Mouse (Mus musculus): ENCODE results near the gene Osbpl11. TPM values are rescaled to one million over a fixed set of nuclear protein-coding genes. Genes with fewer than 3 reads are reported as not detected.

Osbpl11 gene
- polyA plus RNA-seq, 1 experiment from 2014 or later: 9.5 TPM

- peaks cover 11% of the 10 kb centered on the region; the same call in 1 of the 2 replicates for H3K4me1 ChIP-seq (ENCODE audit: control insufficient read depth, insufficient read depth, low read length)
- H3K4me3 ChIP-seq (replicated peaks; ENCODE audit: low read length): no peak overlapping the region
- no peak overlapping the region; the same call in 1 of the 2 replicates for H3K27ac ChIP-seq (ENCODE audit: low read length)
- no peak overlapping the region for H3K9ac ChIP-seq (ENCODE audit: low read length)
- H3K36me3 ChIP-seq (ENCODE audit: control insufficient read depth, insufficient read depth, low read length): 0 out of 2 replicates have a peak, but pooled peaks cover 1% of the 10 kb centered on the region
- H3K27me3 ChIP-seq (ENCODE audit: control insufficient read depth, insufficient read depth, low read length): no peaks in the 10 kb centered on the region
- H3K4me2 ChIP-seq (ENCODE audit: low read depth, low read length): no peak overlapping the region
- no peaks in the 10 kb centered on the region for H3K9me3 ChIP-seq (replicated peaks; ENCODE audit: control insufficient read depth, low read length)
- no peak for ATAC-seq (ENCODE audit: insufficient read depth, low FRiP score)
- 88% methylated on average over 3 of the region's 3 CpGs for WGBS
Observed at GRCm38 (mm10) chr16:33259824-33260223, 75.0 kb downstream of the Osbpl11 start.

- H3K4me3 ChIP-seq (replicated peaks; ENCODE audit: low read length): no peak overlapping the region
- WGBS: 53% methylated on average over 8 of the region's 8 CpGs
- H3K36me3 ChIP-seq (ENCODE audit: control insufficient read depth, insufficient read depth, low read length): 0 out of 2 replicates have a peak, but pooled peaks cover 2% of the 10 kb centered on the region
- H3K27ac ChIP-seq (ENCODE audit: low read length): peak overlapping the region; percentile 25; the same call in 1 of the 2 replicates
- H3K4me2 ChIP-seq (ENCODE audit: low read depth, low read length): no peak overlapping the region
- H3K9ac ChIP-seq (ENCODE audit: low read length): no peak overlapping the region
- ATAC-seq (ENCODE audit: insufficient read depth, low FRiP score): no peak
- H3K4me1 ChIP-seq (ENCODE audit: control insufficient read depth, insufficient read depth, low read length): peaks cover 11% of the 10 kb centered on the region; the same call in 1 of the 2 replicates
- no peaks in the 10 kb centered on the region for H3K9me3 ChIP-seq (replicated peaks; ENCODE audit: control insufficient read depth, low read length)
- no peaks in the 10 kb centered on the region for H3K27me3 ChIP-seq (ENCODE audit: control insufficient read depth, insufficient read depth, low read length)
Observed at GRCm38 (mm10) chr16:33260825-33261224, 76.0 kb downstream of the Osbpl11 start.

- 56% methylated on average over 2 of the region's 2 CpGs for WGBS
- H3K27me3 ChIP-seq (ENCODE audit: control insufficient read depth, insufficient read depth, low read length): no peaks in the 10 kb centered on the region
- no peak overlapping the region for H3K4me3 ChIP-seq (replicated peaks; ENCODE audit: low read length)
- no peak overlapping the region for H3K9ac ChIP-seq (ENCODE audit: low read length)
- peak; percentile 40; the same call in 1 of the 2 replicates for ATAC-seq (ENCODE audit: insufficient read depth, low FRiP score)
- H3K9me3 ChIP-seq (replicated peaks; ENCODE audit: control insufficient read depth, low read length): no peaks in the 10 kb centered on the region
- H3K36me3 ChIP-seq (ENCODE audit: control insufficient read depth, insufficient read depth, low read length): 0 out of 2 replicates have a peak, but pooled peaks cover 2% of the 10 kb centered on the region
- peaks cover 11% of the 10 kb centered on the region; the same call in 1 of the 2 replicates for H3K4me1 ChIP-seq (ENCODE audit: control insufficient read depth, insufficient read depth, low read length)
- peak overlapping the region; percentile 25; the same call in 1 of the 2 replicates for H3K27ac ChIP-seq (ENCODE audit: low read length)
- no peak overlapping the region for H3K4me2 ChIP-seq (ENCODE audit: low read depth, low read length)
Observed at GRCm38 (mm10) chr16:33261584-33262061, 76.8 kb downstream of the Osbpl11 start.

- no peak overlapping the region for H3K4me3 ChIP-seq (replicated peaks; ENCODE audit: low read length)
- 48% methylated on average over 1 of the region's 1 CpGs for WGBS
- H3K4me1 ChIP-seq (ENCODE audit: control insufficient read depth, insufficient read depth, low read length): peaks cover 11% of the 10 kb centered on the region; the same call in 1 of the 2 replicates
- no peak overlapping the region for H3K27ac ChIP-seq (ENCODE audit: low read length)
- no peaks in the 10 kb centered on the region for H3K9me3 ChIP-seq (replicated peaks; ENCODE audit: control insufficient read depth, low read length)
- no peak overlapping the region for H3K4me2 ChIP-seq (ENCODE audit: low read depth, low read length)
- H3K27me3 ChIP-seq (ENCODE audit: control insufficient read depth, insufficient read depth, low read length): no peaks in the 10 kb centered on the region
- no peak for ATAC-seq (ENCODE audit: insufficient read depth, low FRiP score)
- H3K9ac ChIP-seq (ENCODE audit: low read length): no peak overlapping the region
- H3K36me3 ChIP-seq (ENCODE audit: control insufficient read depth, insufficient read depth, low read length): 0 out of 2 replicates have a peak, but pooled peaks cover 2% of the 10 kb centered on the region
Observed at GRCm38 (mm10) chr16:33262096-33262495, 77.2 kb downstream of the Osbpl11 start.

- no peak overlapping the region for H3K4me2 ChIP-seq (ENCODE audit: low read depth, low read length)
- no peak overlapping the region for H3K4me3 ChIP-seq (replicated peaks; ENCODE audit: low read length)
- no peaks in the 10 kb centered on the region for H3K4me1 ChIP-seq (ENCODE audit: control insufficient read depth, insufficient read depth, low read length)
- H3K27me3 ChIP-seq (ENCODE audit: control insufficient read depth, insufficient read depth, low read length): no peaks in the 10 kb centered on the region
- H3K9me3 ChIP-seq (replicated peaks; ENCODE audit: control insufficient read depth, low read length): no peaks in the 10 kb centered on the region
- H3K36me3 ChIP-seq (ENCODE audit: control insufficient read depth, insufficient read depth, low read length): peaks cover 17% of the 10 kb centered on the region
- ATAC-seq (ENCODE audit: insufficient read depth, low FRiP score): no peak
- WGBS: 89% methylated on average over 9 of the region's 9 CpGs
- H3K9ac ChIP-seq (ENCODE audit: low read length): no peak overlapping the region
- H3K27ac ChIP-seq (ENCODE audit: low read length): no peak overlapping the region
Observed at GRCm38 (mm10) chr16:33267616-33268253, 82.9 kb downstream of the Osbpl11 start.

DNA sequence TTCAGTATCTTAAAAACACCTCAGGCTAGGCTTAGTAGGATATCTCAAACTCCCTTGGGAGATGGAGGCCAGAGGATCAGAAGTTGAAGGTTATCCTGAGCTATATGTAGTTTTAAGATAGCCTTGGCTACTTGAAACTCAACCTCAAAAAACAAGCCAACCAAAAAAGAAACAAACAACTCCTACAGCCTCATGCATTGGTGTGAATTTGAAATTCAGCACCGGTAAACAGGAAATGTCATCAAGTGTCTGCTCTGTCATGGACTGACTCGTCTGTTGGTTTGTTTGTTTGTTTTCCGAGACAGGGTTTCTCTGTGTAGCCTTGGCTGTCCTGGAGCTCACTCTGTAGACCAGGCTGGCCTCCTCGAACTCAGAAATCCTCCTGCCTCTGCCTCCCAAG, 87.0 kb downstream of the Osbpl11 start:
- ATAC-seq (ENCODE audit: insufficient read depth, low FRiP score): no peak

DNA sequence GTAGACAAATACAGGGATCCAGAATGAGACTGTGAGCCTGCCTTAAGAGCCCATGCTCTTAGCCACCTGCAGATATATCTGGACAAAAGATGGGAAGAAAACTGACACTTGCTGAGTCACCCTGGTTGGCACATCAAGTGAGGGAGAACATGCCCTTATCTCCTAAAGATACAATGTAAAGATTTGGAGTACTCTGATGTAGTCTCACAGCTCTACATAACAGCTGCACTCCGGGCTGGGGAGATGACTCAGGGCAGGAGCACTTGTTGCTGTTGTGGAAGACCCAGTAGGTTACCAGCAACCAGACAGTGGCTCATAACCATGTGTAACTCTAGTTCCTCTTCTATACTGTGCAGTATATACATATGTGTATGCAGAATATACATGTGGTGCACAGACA, 98.2 kb downstream of the Osbpl11 start:
- no peaks in the 10 kb centered on the region for H3K9me3 ChIP-seq (replicated peaks; ENCODE audit: control insufficient read depth, low read length)
- no peak for ATAC-seq (ENCODE audit: insufficient read depth, low FRiP score)
- H3K4me1 ChIP-seq (ENCODE audit: control insufficient read depth, insufficient read depth, low read length): no peaks in the 10 kb centered on the region
- no peak overlapping the region for H3K4me2 ChIP-seq (ENCODE audit: low read depth, low read length)
- WGBS: 81% methylated on average over 1 of the region's 1 CpGs
- H3K4me3 ChIP-seq (replicated peaks; ENCODE audit: low read length): no peak overlapping the region
- peaks cover 3% of the 10 kb centered on the region; the same call in 1 of the 2 replicates for H3K36me3 ChIP-seq (ENCODE audit: control insufficient read depth, insufficient read depth, low read length)
- H3K27me3 ChIP-seq (ENCODE audit: control insufficient read depth, insufficient read depth, low read length): no peaks in the 10 kb centered on the region
- no peak overlapping the region for H3K9ac ChIP-seq (ENCODE audit: low read length)
- H3K27ac ChIP-seq (ENCODE audit: low read length): no peak overlapping the region

More for the DNA sequence above, 87.0 kb downstream of the Osbpl11 start:
- no peak overlapping the region for H3K4me2 ChIP-seq (ENCODE audit: low read depth, low read length)
- H3K9me3 ChIP-seq (replicated peaks; ENCODE audit: control insufficient read depth, low read length): no peaks in the 10 kb centered on the region
- no peaks in the 10 kb centered on the region for H3K27me3 ChIP-seq (ENCODE audit: control insufficient read depth, insufficient read depth, low read length)
- H3K4me1 ChIP-seq (ENCODE audit: control insufficient read depth, insufficient read depth, low read length): no peaks in the 10 kb centered on the region
- peaks cover 15% of the 10 kb centered on the region for H3K36me3 ChIP-seq (ENCODE audit: control insufficient read depth, insufficient read depth, low read length)
- H3K4me3 ChIP-seq (replicated peaks; ENCODE audit: low read length): no peak overlapping the region
- H3K27ac ChIP-seq (ENCODE audit: low read length): no peak overlapping the region
- no peak overlapping the region for H3K9ac ChIP-seq (ENCODE audit: low read length)
- 87% methylated on average over 4 of the region's 4 CpGs for WGBS

GRCm38 (mm10) chr16:33288536-33288935, 103.7 kb downstream of the Osbpl11 start:
- peaks cover 3% of the 10 kb centered on the region; the same call in 1 of the 2 replicates for H3K9me3 ChIP-seq (replicated peaks; ENCODE audit: control insufficient read depth, low read length)
- no peak overlapping the region for H3K9ac ChIP-seq (ENCODE audit: low read length)
- no peak overlapping the region for H3K4me3 ChIP-seq (replicated peaks; ENCODE audit: low read length)
- no peaks in the 10 kb centered on the region for H3K27me3 ChIP-seq (ENCODE audit: control insufficient read depth, insufficient read depth, low read length)
- H3K36me3 ChIP-seq (ENCODE audit: control insufficient read depth, insufficient read depth, low read length): peaks cover 40% of the 10 kb centered on the region
- no peak overlapping the region for H3K27ac ChIP-seq (ENCODE audit: low read length)
- no peak for ATAC-seq (ENCODE audit: insufficient read depth, low FRiP score)
- no peaks in the 10 kb centered on the region for H3K4me1 ChIP-seq (ENCODE audit: control insufficient read depth, insufficient read depth, low read length)
- no peak overlapping the region for H3K4me2 ChIP-seq (ENCODE audit: low read depth, low read length)
- WGBS: 68% methylated on average over 9 of the region's 9 CpGs

- no peak overlapping the region for H3K27ac ChIP-seq (ENCODE audit: low read length)
- H3K4me3 ChIP-seq (replicated peaks; ENCODE audit: low read length): no peak overlapping the region
- WGBS: 84% methylated on average over 7 of the region's 7 CpGs
- no peak for ATAC-seq (ENCODE audit: insufficient read depth, low FRiP score)
- H3K27me3 ChIP-seq (ENCODE audit: control insufficient read depth, insufficient read depth, low read length): no peaks in the 10 kb centered on the region
- H3K9ac ChIP-seq (ENCODE audit: low read length): no peak overlapping the region
- H3K4me1 ChIP-seq (ENCODE audit: control insufficient read depth, insufficient read depth, low read length): no peaks in the 10 kb centered on the region
- no peak overlapping the region for H3K4me2 ChIP-seq (ENCODE audit: low read depth, low read length)
- H3K36me3 ChIP-seq (ENCODE audit: control insufficient read depth, insufficient read depth, low read length): peaks cover 42% of the 10 kb centered on the region
- H3K9me3 ChIP-seq (replicated peaks; ENCODE audit: control insufficient read depth, low read length): peaks cover 3% of the 10 kb centered on the region; the same call in 1 of the 2 replicates
Observed at GRCm38 (mm10) chr16:33289981-33290380, 105.1 kb downstream of the Osbpl11 start.
